8 mouse cellular contexts compared by ENCODE assay signal in the genomic region with DNA sequence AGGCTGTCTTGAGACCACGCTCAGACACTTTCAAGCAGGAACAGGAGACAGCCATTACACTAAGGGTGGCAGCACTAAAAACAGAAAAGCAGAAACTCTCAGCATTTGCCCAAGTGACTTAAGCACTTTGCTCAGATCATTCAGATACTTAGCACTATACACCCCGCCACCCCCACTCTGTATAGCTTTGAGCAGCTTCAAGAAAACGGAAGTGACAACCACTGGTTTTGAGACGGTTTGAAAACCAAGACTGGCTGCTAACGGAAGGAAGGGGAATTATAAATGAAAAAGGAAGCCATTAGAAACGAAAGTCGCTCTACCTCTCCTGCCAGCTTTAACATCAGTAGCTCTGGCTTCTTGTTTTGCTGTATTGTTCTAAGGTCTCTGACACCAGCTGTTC. TPM values are rescaled to one million over a fixed set of nuclear protein-coding genes. Genes with fewer than 3 reads are reported as not detected.
A peak's percentile ranks its signal among the peaks of the same experiment; 100 is the strongest.
DNase-seq lines count a peak whose midpoint lies in the region; ATAC-seq and TF ChIP-seq lines count a peak whose summit lies in the region.

No protein-coding gene starts in this region.

- no peak for TF ChIP-seq POLR2A in kidney, adult 2 months (IDR thresholded peaks at IDR 0.05; ENCODE audit: low read depth, low read length)

- peaks cover 34% of the 10 kb centered on the region for H3K4me1 ChIP-seq in kidney, adult 2 months (ENCODE audit: control insufficient read depth, insufficient read depth, low read length)
- peaks cover 60% of the 10 kb centered on the region for H3K4me1 ChIP-seq in liver, embryonic 16.5 days (ENCODE audit: control insufficient read depth, low read depth, low read length)
- H3K4me1 ChIP-seq in forebrain, embryonic 12.5 days, result peaks cover 26% of the 10 kb centered on the region
- H3K4me1 ChIP-seq in forebrain, embryonic 15.5 days, result peaks cover 37% of the 10 kb centered on the region

- no peak overlapping the region for H3K4me3 ChIP-seq in kidney, adult 2 months (ENCODE audit: insufficient read depth, low read depth, low read length)
- H3K4me3 ChIP-seq in liver, embryonic 16.5 days (ENCODE audit: low read depth, low read length), result peak overlapping the region; percentile 16
- H3K4me3 ChIP-seq in forebrain, embryonic 12.5 days (replicated peaks), result no peak overlapping the region
- no peak overlapping the region for H3K4me3 ChIP-seq in forebrain, embryonic 15.5 days

- peak overlapping the region; percentile 42 for H3K4me2 ChIP-seq in liver, embryonic 16.5 days (ENCODE audit: low read depth, low read length)
- H3K4me2 ChIP-seq in forebrain, embryonic 12.5 days, result no peak overlapping the region
- H3K4me2 ChIP-seq in forebrain, embryonic 15.5 days (replicated peaks), result no peak overlapping the region

- H3K27me3 ChIP-seq in kidney, adult 2 months (replicated peaks; ENCODE audit: control insufficient read depth, insufficient read depth, low read length), result no peaks in the 10 kb centered on the region
- no peaks in the 10 kb centered on the region for H3K27me3 ChIP-seq in liver, embryonic 16.5 days (ENCODE audit: control insufficient read depth, insufficient read depth, low read depth, low read length)
- H3K27me3 ChIP-seq in forebrain, embryonic 12.5 days, result no peaks in the 10 kb centered on the region
- no peaks in the 10 kb centered on the region for H3K27me3 ChIP-seq in forebrain, embryonic 15.5 days

- no peak for TF ChIP-seq CTCF in kidney, adult 2 months (conservative IDR thresholded peaks at IDR 0.05; ENCODE audit: insufficient read depth, insufficient read length, low read depth, low read length)

- ATAC-seq in liver, embryonic 16.5 days (ENCODE audit: low read depth), result no peak
- no peak for ATAC-seq in forebrain, embryonic 12.5 days (ENCODE audit: low FRiP score)
- ATAC-seq in forebrain, embryonic 15.5 days (replicated peaks), result no peak

- no peaks in the 10 kb centered on the region for H3K36me3 ChIP-seq in kidney, adult 2 months (ENCODE audit: control insufficient read depth, insufficient read depth, low read length)
- H3K36me3 ChIP-seq in liver, embryonic 16.5 days (ENCODE audit: control insufficient read depth, insufficient read depth), result peaks cover 12% of the 10 kb centered on the region
- peaks cover 18% of the 10 kb centered on the region; the same call in 1 of the 2 replicates for H3K36me3 ChIP-seq in forebrain, embryonic 12.5 days (replicated peaks)
- H3K36me3 ChIP-seq in forebrain, embryonic 15.5 days, result peaks cover 3% of the 10 kb centered on the region; the same call in 1 of the 2 replicates

- no peaks in the 10 kb centered on the region; the same call in 1 of the 2 replicates for H3K9me3 ChIP-seq in liver, embryonic 16.5 days (replicated peaks; ENCODE audit: control insufficient read depth, low read length)
- no peaks in the 10 kb centered on the region for H3K9me3 ChIP-seq in forebrain, embryonic 12.5 days
- H3K9me3 ChIP-seq in forebrain, embryonic 15.5 days, result no peaks in the 10 kb centered on the region

- peak overlapping the region; percentile 15; the same call in 1 of the 2 replicates for H3K27ac ChIP-seq in kidney, adult 2 months (ENCODE audit: insufficient read depth, low read depth, low read length)
- peak overlapping the region; percentile 73 for H3K27ac ChIP-seq in liver, embryonic 16.5 days (ENCODE audit: low read length)
- H3K27ac ChIP-seq in forebrain, embryonic 12.5 days, result no peak overlapping the region
- H3K27ac ChIP-seq in forebrain, embryonic 15.5 days (replicated peaks), result no peak overlapping the region

- 56% methylated on average over 7 of the region's 7 CpGs for WGBS in kidney, adult 2 months
- 27% methylated on average over 7 of the region's 7 CpGs for WGBS in liver, embryonic 16.5 days (ENCODE audit: insufficient replicate concordance)
- 89% methylated on average over 7 of the region's 7 CpGs for WGBS in forebrain, embryonic 12.5 days
- WGBS in forebrain, embryonic 15.5 days, result 87% methylated on average over 7 of the region's 7 CpGs

- H3K9ac ChIP-seq in liver, embryonic 16.5 days (ENCODE audit: low read depth, low read length), result peak overlapping the region; percentile 30; the same call in 1 of the 2 replicates
- H3K9ac ChIP-seq in forebrain, embryonic 12.5 days, result no peak overlapping the region
- no peak overlapping the region for H3K9ac ChIP-seq in forebrain, embryonic 15.5 days (replicated peaks)

- peak; percentile 38 for DNase-seq in kidney, adult 2 months
- no peak for DNase-seq in kidney, adult 11 months
- peak; percentile 90 for DNase-seq in T-cell, adult 2 months (ENCODE audit: low spot score)
- DNase-seq in spleen, adult 18-20 months, result peak; percentile 53 to 67
- DNase-seq in cerebellum, adult 9-11 months, result no peak

RNA-seq across cellular contexts. Expression of a gene that starts 5.0 kb away (rescaled TPM):
- polyA plus RNA-seq in kidney, adult 2 months (2012; rRNA removed), result 103 and 109 TPM in 2 replicates
- polyA plus RNA-seq in liver, embryonic 16.5 days (2015; fragmentation: Nextera tagmentation; extraction: Ambion mirVana), result 2.4 and 3.4 TPM in 2 replicates
- 15.4 and 25.3 TPM in 2 replicates for polyA plus RNA-seq in forebrain, embryonic 12.5 days (2016; fragmentation: Nextera tagmentation; extraction: Ambion mirVana)
- 9.2 and 9.3 TPM in 2 replicates for polyA plus RNA-seq in forebrain, embryonic 15.5 days (2015; fragmentation: Nextera tagmentation; extraction: Ambion mirVana)

RNA-seq across cellular contexts. Expression of a gene that starts 22.6 kb away (rescaled TPM):
- 83.0 and 86.5 TPM in 2 replicates for polyA plus RNA-seq in kidney, adult 2 months (2012; rRNA removed)
- polyA plus RNA-seq in liver, embryonic 16.5 days (2015; fragmentation: Nextera tagmentation; extraction: Ambion mirVana), result 38.2 and 39.0 TPM in 2 replicates
- 3.7 and 5.1 TPM in 2 replicates for polyA plus RNA-seq in forebrain, embryonic 12.5 days (2016; fragmentation: Nextera tagmentation; extraction: Ambion mirVana)
- polyA plus RNA-seq in forebrain, embryonic 15.5 days (2015; fragmentation: Nextera tagmentation; extraction: Ambion mirVana), result 2.7 and 3.1 TPM in 2 replicates

RNA-seq across cellular contexts. Expression of a gene that starts 31.1 kb away (rescaled TPM):
- polyA plus RNA-seq in kidney, adult 2 months (2012; rRNA removed), result 36.6 and 39.4 TPM in 2 replicates
- polyA plus RNA-seq in liver, embryonic 16.5 days (2015; fragmentation: Nextera tagmentation; extraction: Ambion mirVana), result 46.8 and 49.1 TPM in 2 replicates
- 112 and 114 TPM in 2 replicates for polyA plus RNA-seq in forebrain, embryonic 12.5 days (2016; fragmentation: Nextera tagmentation; extraction: Ambion mirVana)
- polyA plus RNA-seq in forebrain, embryonic 15.5 days (2015; fragmentation: Nextera tagmentation; extraction: Ambion mirVana), result 142 and 146 TPM in 2 replicates

RNA-seq across cellular contexts. Expression of a gene that starts 36.6 kb away (rescaled TPM):
- polyA plus RNA-seq in kidney, adult 2 months (2012; rRNA removed), result 1.7 and 2.3 TPM in 2 replicates
- polyA plus RNA-seq in liver, embryonic 16.5 days (2015; fragmentation: Nextera tagmentation; extraction: Ambion mirVana), result 0.14 TPM in 1 of 2 replicates, not detected in the other
- polyA plus RNA-seq in forebrain, embryonic 12.5 days (2016; fragmentation: Nextera tagmentation; extraction: Ambion mirVana), result 3.6 and 3.8 TPM in 2 replicates
- 6.7 and 7.9 TPM in 2 replicates for polyA plus RNA-seq in forebrain, embryonic 15.5 days (2015; fragmentation: Nextera tagmentation; extraction: Ambion mirVana)

RNA-seq across cellular contexts. Expression of a gene that starts 49.9 kb away (rescaled TPM):
- polyA plus RNA-seq in kidney, adult 2 months (2012; rRNA removed), result 0.22 and 0.24 TPM in 2 replicates
- 0.02 TPM in 1 of 2 replicates, not detected in the other for polyA plus RNA-seq in liver, embryonic 16.5 days (2015; fragmentation: Nextera tagmentation; extraction: Ambion mirVana)
- not detected in 2 replicates for polyA plus RNA-seq in forebrain, embryonic 12.5 days (2016; fragmentation: Nextera tagmentation; extraction: Ambion mirVana)
- 0.24 and 0.52 TPM in 2 replicates for polyA plus RNA-seq in forebrain, embryonic 15.5 days (2015; fragmentation: Nextera tagmentation; extraction: Ambion mirVana)

Comparison
In these comparisons a context has a peak if more than half of its experiments do, and no peak if none do; other contexts are left out.
1. DNase-seq: peak in kidney, adult 2 months (single experiment), T-cell, adult 2 months (single experiment) and spleen, adult 18-20 months (2 of 2); none in kidney, adult 11 months (single experiment) and cerebellum, adult 9-11 months (single experiment).
2. H3K27ac ChIP-seq: peak in kidney, adult 2 months (single experiment) and liver, embryonic 16.5 days (single experiment); none in forebrain, embryonic 12.5 days (single experiment) and forebrain, embryonic 15.5 days (single experiment).